Mouse (Mus musculus) heart, adult 2 months (tissue): ENCODE measurements around the gene Tcn2. TPM values are rescaled to one million over a fixed set of nuclear protein-coding genes. Genes with fewer than 3 reads are reported as not detected.
A peak's percentile ranks its signal among the peaks of the same experiment; 100 is the strongest.

Source experiments
- DNase-seq, 2 experiments: peaks; one replicate each; pipeline ENCODE4 v3.0.0; 2021
- H3K27ac ChIP-seq: fragments of 200-600 bp; 2 replicates; pipeline ENCODE4 v1.8.1; 2022
- H3K27me3 ChIP-seq: fragments of 200-500 bp; 2 replicates; pipeline ENCODE4 v1.6.1; 2012; ENCODE audit warnings: mild to moderate bottlenecking, low read length, inconsistent platforms, mixed read lengths; ENCODE audit not compliant: control insufficient read depth, insufficient read depth
- H3K36me3 ChIP-seq: fragments of 200-500 bp; 2 replicates; pipeline ENCODE4 v1.6.1; 2012; ENCODE audit warnings: low read length, inconsistent platforms; ENCODE audit not compliant: control insufficient read depth, insufficient read depth
- H3K4me1 ChIP-seq: fragments of 200-500 bp; 2 replicates; pipeline ENCODE4 v1.6.1; 2011; ENCODE audit warnings: low read length; ENCODE audit not compliant: control insufficient read depth, insufficient read depth
- H3K4me3 ChIP-seq: fragments of 200-600 bp; 2 replicates; pipeline ENCODE4 v1.8.1; 2022
- H3K79me2 ChIP-seq: fragments of 200-500 bp; replicated peaks from 2 replicates; pipeline ENCODE4 v1.6.1; 2012; ENCODE audit warnings: mild to moderate bottlenecking, inconsistent platforms, low read length, moderate library complexity, mixed read lengths; ENCODE audit not compliant: control insufficient read depth, insufficient read depth
- H3K9ac ChIP-seq: fragments of 200-500 bp; 2 replicates; pipeline ENCODE4 v1.6.1; 2012; ENCODE audit warnings: low read depth, mild to moderate bottlenecking, control low read depth, inconsistent platforms, low read length, mixed read lengths
- CTCF ChIP-seq: fragments of 200-600 bp; IDR thresholded peaks from 2 replicates; pipeline ENCODE4 v1.8.1; 2022; ENCODE audit warnings: antibody characterized with exemption, mild to moderate bottlenecking, moderate library complexity
- EP300 ChIP-seq: fragments of 200-500 bp; IDR thresholded peaks from 2 replicates; pipeline ENCODE4 v1.6.1; 2011; ENCODE audit warnings: low read depth, low read length, control low read depth; ENCODE audit not compliant: insufficient read depth
- POLR2A ChIP-seq: fragments of 200-500 bp; IDR thresholded peaks from 2 replicates; pipeline ENCODE4 v1.6.1; 2011; ENCODE audit warnings: mild to moderate bottlenecking, low read depth, low read length, control low read depth; ENCODE audit not compliant: insufficient read depth
- WGBS: fragments of 180-500 bp; shearing (Covaris S2); methylation state at CpG from one replicate; pipeline ENCODE4 v1.1.7; 2018; 5-methylcytosine and 5-hydroxymethylcytosine counted together
- intact Hi-C: fragments of 180-260 bp; cut with DNase I; formaldehyde crosslinking; loops from one replicate; pipeline ENCODE4 v1.15.1; 2025
- polyA plus RNA-seq: library from polyadenylated mRNA; depleted of rRNA; stranded (reverse); fragments of >200 nt; gene quantifications from 2 replicates; pipeline ENCODE4 v1.2.3, GENCODE M21; 2012
- total RNA-seq, 2 experiments: library from RNA; stranded (reverse); gene quantifications; 2 replicates each; pipeline ENCODE4 v1.2.3; 2021

The Tcn2 gene
- total and polyA plus RNA-seq, 3 experiments, result 41.3 to 69.4 (median 42.9) TPM

- intact Hi-C loops, result no loop called here
- 62% methylated on average over 6 of the region's 6 CpGs for WGBS
- H3K4me1 ChIP-seq, result peaks cover 1% of the 10 kb centered on the region; the same call in 1 of the 2 replicates
- no peaks in the 10 kb centered on the region for H3K27me3 ChIP-seq
- no peaks in the 10 kb centered on the region for H3K36me3 ChIP-seq
- DNase-seq, result no peak
- no peak overlapping the region for H3K4me3 ChIP-seq
- no peak overlapping the region for H3K9ac ChIP-seq
- TF ChIP-seq POLR2A, result no peak
- no peak for TF ChIP-seq CTCF
- TF ChIP-seq EP300, result no peak
- H3K79me2 ChIP-seq, result no peaks in the 10 kb centered on the region
- no peak overlapping the region for H3K27ac ChIP-seq
Measured at GRCm38 (mm10) chr11:3900296-3900695, 31.7 kb downstream of the Tcn2 start.

DNA sequence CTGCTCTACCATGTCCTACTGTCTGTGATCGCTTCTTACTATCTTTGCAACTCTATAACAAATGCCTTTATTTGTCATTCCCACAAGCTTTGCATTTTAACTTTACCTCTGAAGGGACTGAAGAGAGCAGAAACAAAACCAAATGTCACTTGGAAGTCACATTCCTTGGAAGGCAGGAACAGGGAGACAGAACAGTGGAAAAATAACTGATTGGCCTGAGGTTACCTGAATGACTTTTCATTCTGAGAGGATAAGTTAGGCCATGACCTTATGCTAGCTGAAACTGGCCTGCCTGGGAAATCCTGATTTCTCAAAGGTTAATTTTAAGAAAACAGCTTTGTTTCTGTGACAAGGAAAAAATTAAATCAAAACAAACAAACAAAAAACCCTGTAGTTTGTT lies 36.0 kb downstream of the Tcn2 start:
- TF ChIP-seq CTCF, result no peak
- TF ChIP-seq POLR2A, result no peak
- TF ChIP-seq EP300, result no peak
- H3K4me3 ChIP-seq, result no peak overlapping the region
- no peaks in the 10 kb centered on the region for H3K36me3 ChIP-seq
- H3K27ac ChIP-seq, result peak overlapping the region; percentile 78
- no peaks in the 10 kb centered on the region for H3K79me2 ChIP-seq
- 67% methylated on average over 1 of the region's 1 CpGs for WGBS
- intact Hi-C loops, result loop anchor here (2.0 kb wide), 1 partner anchor 17 kb away; no protein-coding TSS in a partner anchor
- H3K9ac ChIP-seq, result no peak overlapping the region
- H3K4me1 ChIP-seq, result peaks cover 2% of the 10 kb centered on the region
- DNase-seq, result no peak
- no peaks in the 10 kb centered on the region for H3K27me3 ChIP-seq

DNA sequence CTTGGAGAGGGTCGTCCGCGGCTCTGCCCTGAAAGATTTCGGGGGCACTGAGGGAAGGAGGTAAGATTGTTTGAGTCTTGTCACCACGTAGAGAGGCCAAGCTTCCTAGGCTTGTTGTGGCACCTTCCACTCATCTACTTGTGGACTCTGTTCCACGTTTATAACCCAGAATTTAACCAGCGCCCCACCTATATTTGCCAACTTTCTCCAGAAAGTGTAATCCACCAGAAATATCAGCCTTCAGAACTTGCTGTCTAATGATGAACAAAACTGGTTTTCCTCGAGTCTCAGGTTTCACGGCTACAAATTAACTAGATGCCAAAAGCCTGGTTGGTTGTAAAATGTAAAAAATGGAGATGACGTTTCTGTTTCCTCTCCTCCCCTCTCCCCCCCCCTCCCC lies 36.5 kb downstream of the Tcn2 start:
- no peaks in the 10 kb centered on the region for H3K36me3 ChIP-seq
- no peaks in the 10 kb centered on the region for H3K79me2 ChIP-seq
- H3K4me3 ChIP-seq, result peak overlapping the region; percentile 67
- intact Hi-C loops, result loop anchor here (2.0 kb wide), 1 partner anchor 17 kb away; no protein-coding TSS in a partner anchor
- no peaks in the 10 kb centered on the region for H3K27me3 ChIP-seq
- peaks cover 2% of the 10 kb centered on the region for H3K4me1 ChIP-seq
- H3K27ac ChIP-seq, result peak overlapping the region; percentile 78
- peak overlapping the region; percentile 61 for H3K9ac ChIP-seq
- no peak for DNase-seq
- 2% methylated on average over 10 of the region's 10 CpGs for WGBS
- TF ChIP-seq EP300 (no peak), POLR2A (no peak), CTCF (no peak)

GRCm38 (mm10) chr11:3894406-3895281 lies 37.3 kb downstream of the Tcn2 start, which contains the start of the genes 4921536K21Rik and Dusp18:
4921536K21Rik (minus strand) TSS chr11:3895098.
Dusp18 (plus strand) TSS chr11:3895240.
- no peaks in the 10 kb centered on the region for H3K27me3 ChIP-seq
- DNase-seq, result peak; percentile 92 to 93
- peak within 1 kb of the TSS; percentile 78 for H3K27ac ChIP-seq
- peaks cover 2% of the 10 kb centered on the region for H3K4me1 ChIP-seq
- H3K36me3 ChIP-seq, result no peaks in the 10 kb centered on the region
- peak within 1 kb of the TSS; percentile 61 for H3K9ac ChIP-seq
- intact Hi-C loops, result loop anchor here (2.0 kb wide), 1 partner anchor 18 kb away; no protein-coding TSS in a partner anchor
- 0 out of 2 replicates have a peak, but pooled peaks have one; percentile 69 for TF ChIP-seq EP300
- TF ChIP-seq CTCF, result no peak
- 0 out of 2 replicates have a peak, but pooled peaks have one; percentile 13 for TF ChIP-seq POLR2A
- H3K4me3 ChIP-seq, result peak within 1 kb of the TSS; percentile 67
- no peaks in the 10 kb centered on the region for H3K79me2 ChIP-seq
- 6% methylated on average over 46 of the region's 46 CpGs for WGBS

- Histone ChIP-seq H3K36me3 (no peaks in the 10 kb centered on the region), H3K79me2 (no peaks in the 10 kb centered on the region), H3K9ac (no peak overlapping the region), H3K27me3 (no peaks in the 10 kb centered on the region), H3K4me1 (peaks cover 2% of the 10 kb centered on the region), H3K27ac (no peak overlapping the region), H3K4me3 (no peak overlapping the region)
- no peak for DNase-seq
- 84% methylated on average over 6 of the region's 6 CpGs for WGBS
- intact Hi-C loops, result loop anchor here (2.0 kb wide), 1 partner anchor 19 kb away; no protein-coding TSS in a partner anchor
- no peak for TF ChIP-seq POLR2A
- no peak for TF ChIP-seq EP300
- no peak for TF ChIP-seq CTCF
Measured at GRCm38 (mm10) chr11:3893970-3894369, 38.0 kb downstream of the Tcn2 start.

DNA sequence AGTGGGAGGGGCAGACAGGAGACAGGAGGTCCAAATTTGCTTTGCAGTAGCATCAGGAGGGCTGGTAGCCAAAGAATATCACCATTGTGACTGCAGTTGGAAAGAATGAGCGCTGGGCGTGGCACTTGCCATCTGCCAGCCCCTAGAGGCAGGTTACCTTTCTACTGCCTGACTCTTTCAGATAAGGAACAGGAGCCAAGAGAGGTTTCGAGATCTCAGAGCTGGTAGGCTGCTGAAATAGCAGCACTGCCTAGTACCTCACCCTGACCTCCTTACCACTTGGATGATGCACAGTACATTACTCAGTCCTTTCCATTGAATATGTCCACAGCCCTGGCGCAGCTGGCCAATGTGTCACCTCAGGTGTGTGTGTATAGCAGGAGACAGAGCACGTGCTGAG lies 44.6 kb downstream of the Tcn2 start:
- H3K4me1 ChIP-seq, result no peaks in the 10 kb centered on the region
- no peak overlapping the region for H3K9ac ChIP-seq
- no peak for DNase-seq
- intact Hi-C loops, result no loop called here
- no peak for TF ChIP-seq POLR2A
- TF ChIP-seq EP300, result no peak
- TF ChIP-seq CTCF, result no peak
- 59% methylated on average over 5 of the region's 5 CpGs for WGBS
- H3K79me2 ChIP-seq, result no peaks in the 10 kb centered on the region
- no peaks in the 10 kb centered on the region for H3K27me3 ChIP-seq
- no peak overlapping the region for H3K27ac ChIP-seq
- H3K4me3 ChIP-seq, result no peak overlapping the region
- H3K36me3 ChIP-seq, result no peaks in the 10 kb centered on the region
